Mouse (Mus musculus) limb, embryonic 15.5 days (tissue): Measurements from ENCODE around the gene Spg20. TPM values are rescaled to one million over a fixed set of nuclear protein-coding genes. Genes with fewer than 3 reads are reported as not detected.

Experiments
- ATAC-seq: fragments of 200-750 bp; cut with Nextera tagmentation; 2 replicates; pipeline ENCODE4 v1.8.0; 2017; ENCODE audit warnings: low read depth, moderate TSS enrichment; ENCODE audit not compliant: insufficient number of reproducible peaks, low FRiP score, low TSS enrichment
- H3K27ac ChIP-seq: fragments of 300-500 bp; sonication (generic); 2 replicates; pipeline ENCODE4 v1.5.1; 2015; ENCODE audit warnings: moderate library complexity, mild to moderate bottlenecking, inconsistent platforms
- H3K27me3 ChIP-seq: fragments of 300-500 bp; sonication (generic); 2 replicates; pipeline ENCODE4 v1.6.1; 2015; ENCODE audit warnings: inconsistent platforms
- H3K36me3 ChIP-seq: fragments of 300-500 bp; sonication (generic); 2 replicates; pipeline ENCODE4 v1.6.1; 2015; ENCODE audit warnings: inconsistent platforms
- H3K4me1 ChIP-seq: fragments of 300-500 bp; sonication (generic); 2 replicates; pipeline ENCODE4 v1.6.1; 2015; ENCODE audit warnings: inconsistent platforms
- H3K4me2 ChIP-seq: fragments of 300-500 bp; sonication (generic); 2 replicates; pipeline ENCODE4 v1.6.1; 2015; ENCODE audit warnings: mild to moderate bottlenecking, inconsistent platforms
- H3K4me3 ChIP-seq: fragments of 300-500 bp; sonication (generic); 2 replicates; pipeline ENCODE4 v1.5.1; 2015; ENCODE audit warnings: mild to moderate bottlenecking, inconsistent platforms
- H3K9ac ChIP-seq: fragments of 300-500 bp; sonication (generic); 2 replicates; pipeline ENCODE4 v1.6.1; 2015; ENCODE audit warnings: inconsistent platforms
- H3K9me3 ChIP-seq: fragments of 300-500 bp; sonication (generic); 2 replicates; pipeline ENCODE4 v1.6.1; 2016; ENCODE audit warnings: inconsistent platforms
- WGBS: fragments of 180-500 bp; shearing (Covaris S2); methylation state at CpG from one replicate; pipeline ENCODE4 v1.1.7; 2015; 5-methylcytosine and 5-hydroxymethylcytosine counted together
- polyA plus RNA-seq: library from polyadenylated mRNA; unstranded; fragments of >200 nt; fragmentation: Nextera tagmentation; extraction: Ambion mirVana; gene quantifications from 2 replicates; pipeline ENCODE4 v1.2.1, GENCODE M21; 2015

Spg20 gene
- 75.9 and 78.2 TPM in 2 replicates for polyA plus RNA-seq

GRCm38 (mm10) chr3:55111935-55112709, at the start of gene Spg20:
TSS of gene Spg20 (plus strand) at chr3:55112108.
- peaks cover 13% of the 10 kb centered on the region for H3K4me1 ChIP-seq
- peak within 1 kb of the TSS; percentile 98 for H3K27ac ChIP-seq
- H3K4me3 ChIP-seq, result peak within 1 kb of the TSS; percentile 85
- peak within 1 kb of the TSS; percentile 49 for H3K4me2 ChIP-seq
- under 1% methylated on average over 55 of the region's 58 CpGs for WGBS
- no peaks in the 10 kb centered on the region for H3K9me3 ChIP-seq
- H3K36me3 ChIP-seq, result peaks cover 9% of the 10 kb centered on the region
- H3K27me3 ChIP-seq, result no peaks in the 10 kb centered on the region
- ATAC-seq, result peak; percentile 90
- H3K9ac ChIP-seq, result peak within 1 kb of the TSS; percentile 98

- Histone ChIP-seq H3K9me3 (no peaks in the 10 kb centered on the region), H3K36me3 (no peaks in the 10 kb centered on the region), H3K27me3 (0 out of 2 replicates have a peak, but pooled peaks cover 5% of the 10 kb centered on the region), H3K4me2 (no peak overlapping the region), H3K27ac (no peak overlapping the region), H3K4me1 (no peaks in the 10 kb centered on the region), H3K9ac (no peak overlapping the region), H3K4me3 (no peak overlapping the region)
- no peak for ATAC-seq
- WGBS, result 77% methylated on average over 9 of the region's 9 CpGs
Observed at GRCm38 (mm10) chr3:55062653-55063052, 49.3 kb upstream of the Spg20 start.

- Histone ChIP-seq H3K9ac (no peak overlapping the region), H3K9me3 (no peaks in the 10 kb centered on the region), H3K4me1 (no peaks in the 10 kb centered on the region), H3K4me3 (no peak overlapping the region), H3K4me2 (no peak overlapping the region), H3K36me3 (no peaks in the 10 kb centered on the region), H3K27ac (no peak overlapping the region), H3K27me3 (no peaks in the 10 kb centered on the region)
- no peak for ATAC-seq
- 18% methylated on average over 2 of the region's 2 CpGs for WGBS
Observed at GRCm38 (mm10) chr3:55064396-55064795, 47.5 kb upstream of the Spg20 start.

GRCm38 (mm10) chr3:55065738-55066665, 45.9 kb upstream of the Spg20 start:
- no peak overlapping the region for H3K4me3 ChIP-seq
- no peaks in the 10 kb centered on the region for H3K9me3 ChIP-seq
- H3K36me3 ChIP-seq, result no peaks in the 10 kb centered on the region
- no peaks in the 10 kb centered on the region for H3K4me1 ChIP-seq
- WGBS, result 57% methylated on average over 14 of the region's 14 CpGs
- no peak overlapping the region for H3K4me2 ChIP-seq
- no peaks in the 10 kb centered on the region for H3K27me3 ChIP-seq
- H3K9ac ChIP-seq, result no peak overlapping the region
- no peak for ATAC-seq
- no peak overlapping the region for H3K27ac ChIP-seq

- 57% methylated on average over 12 of the region's 12 CpGs for WGBS
- Histone ChIP-seq H3K4me2 (no peak overlapping the region), H3K4me3 (no peak overlapping the region), H3K27ac (no peak overlapping the region), H3K4me1 (no peaks in the 10 kb centered on the region), H3K36me3 (no peaks in the 10 kb centered on the region), H3K27me3 (no peaks in the 10 kb centered on the region), H3K9me3 (no peaks in the 10 kb centered on the region), H3K9ac (no peak overlapping the region)
- ATAC-seq, result no peak
Observed at GRCm38 (mm10) chr3:55066666-55067023, 45.3 kb upstream of the Spg20 start.

GRCm38 (mm10) chr3:55067791-55068434, 44.0 kb upstream of the Spg20 start:
- no peak for ATAC-seq
- no peak overlapping the region for H3K9ac ChIP-seq
- no peaks in the 10 kb centered on the region for H3K4me1 ChIP-seq
- H3K36me3 ChIP-seq, result no peaks in the 10 kb centered on the region
- no peak overlapping the region for H3K27ac ChIP-seq
- no peaks in the 10 kb centered on the region for H3K9me3 ChIP-seq
- 32% methylated on average over 7 of the region's 7 CpGs for WGBS
- H3K27me3 ChIP-seq, result no peaks in the 10 kb centered on the region
- no peak overlapping the region for H3K4me2 ChIP-seq
- H3K4me3 ChIP-seq, result no peak overlapping the region

GRCm38 (mm10) chr3:55074576-55075293, 37.2 kb upstream of the Spg20 start:
- H3K9me3 ChIP-seq, result no peaks in the 10 kb centered on the region
- no peak overlapping the region for H3K4me2 ChIP-seq
- ATAC-seq, result no peak
- H3K36me3 ChIP-seq, result no peaks in the 10 kb centered on the region
- H3K9ac ChIP-seq, result no peak overlapping the region
- no peaks in the 10 kb centered on the region for H3K27me3 ChIP-seq
- WGBS, result 83% methylated on average over 6 of the region's 6 CpGs
- H3K27ac ChIP-seq, result no peak overlapping the region
- H3K4me3 ChIP-seq, result no peak overlapping the region
- H3K4me1 ChIP-seq, result peaks cover 5% of the 10 kb centered on the region; the same call in 1 of the 2 replicates

- H3K4me1 ChIP-seq, result peaks cover 5% of the 10 kb centered on the region; the same call in 1 of the 2 replicates
- H3K27me3 ChIP-seq, result no peaks in the 10 kb centered on the region
- 53% methylated on average over 3 of the region's 3 CpGs for WGBS
- ATAC-seq, result no peak
- no peaks in the 10 kb centered on the region for H3K36me3 ChIP-seq
- H3K4me3 ChIP-seq, result no peak overlapping the region
- no peaks in the 10 kb centered on the region for H3K9me3 ChIP-seq
- H3K4me2 ChIP-seq, result no peak overlapping the region
- no peak overlapping the region for H3K9ac ChIP-seq
- H3K27ac ChIP-seq, result no peak overlapping the region
Observed at GRCm38 (mm10) chr3:55075294-55075648, 36.6 kb upstream of the Spg20 start.

- no peaks in the 10 kb centered on the region for H3K9me3 ChIP-seq
- 32% methylated on average over 6 of the region's 6 CpGs for WGBS
- H3K4me3 ChIP-seq, result no peak overlapping the region
- H3K4me1 ChIP-seq, result peaks cover 5% of the 10 kb centered on the region; the same call in 1 of the 2 replicates
- no peak overlapping the region for H3K4me2 ChIP-seq
- H3K36me3 ChIP-seq, result no peaks in the 10 kb centered on the region
- no peak overlapping the region for H3K27ac ChIP-seq
- H3K27me3 ChIP-seq, result no peaks in the 10 kb centered on the region
- ATAC-seq, result no peak
- H3K9ac ChIP-seq, result no peak overlapping the region
Observed at GRCm38 (mm10) chr3:55078233-55078632, 33.7 kb upstream of the Spg20 start.

GRCm38 (mm10) chr3:55079619-55080018, 32.3 kb upstream of the Spg20 start:
- 75% methylated on average over 8 of the region's 8 CpGs for WGBS
- Histone ChIP-seq H3K9ac (no peak overlapping the region), H3K4me3 (no peak overlapping the region), H3K36me3 (no peaks in the 10 kb centered on the region), H3K27me3 (no peaks in the 10 kb centered on the region), H3K4me1 (peaks cover 5% of the 10 kb centered on the region; the same call in 1 of the 2 replicates), H3K9me3 (no peaks in the 10 kb centered on the region), H3K27ac (no peak overlapping the region), H3K4me2 (no peak overlapping the region)
- ATAC-seq, result peak; percentile 71; the same call in 1 of the 2 replicates

GRCm38 (mm10) chr3:55080055-55080454, 31.9 kb upstream of the Spg20 start:
- no peaks in the 10 kb centered on the region for H3K36me3 ChIP-seq
- no peak for ATAC-seq
- peaks cover 5% of the 10 kb centered on the region; the same call in 1 of the 2 replicates for H3K4me1 ChIP-seq

More at GRCm38 (mm10) chr3:55080055-55080454, 31.9 kb upstream of the Spg20 start:
- no peak overlapping the region for H3K27ac ChIP-seq
- 10% methylated on average over 6 of the region's 6 CpGs for WGBS
- H3K9ac ChIP-seq, result no peak overlapping the region
- no peaks in the 10 kb centered on the region for H3K9me3 ChIP-seq
- H3K27me3 ChIP-seq, result no peaks in the 10 kb centered on the region
- no peak overlapping the region for H3K4me3 ChIP-seq
- H3K4me2 ChIP-seq, result no peak overlapping the region
